Comparison of ENCODE assay signal across 9 mouse cellular contexts in genomic region chr1:192785046-192785961, GRCm38 (mm10). TPM values are rescaled to one million over a fixed set of nuclear protein-coding genes. Genes with fewer than 3 reads are reported as not detected.
DNase-seq lines count a peak whose midpoint lies in the region; ATAC-seq lines count a peak whose summit lies in the region.
"Had no signal": no experiment of that assay in that cellular context is flagged by ENCODE, and none has a peak within 500 bp of the region (broad histone marks: within the 10 kb centered on the region; RNA-seq: fewer than 3 reads in every experiment).

No protein-coding gene starts in this region.

- no peak overlapping the region for H3K4me3 ChIP-seq in heart, embryonic 12.5 days
- H3K4me3 ChIP-seq in midbrain, embryonic 13.5 days (replicated peaks) = no peak overlapping the region
- no peak overlapping the region for H3K4me3 ChIP-seq in midbrain, embryonic 10.5 days
- peak overlapping the region; percentile 8; the same call in 1 of the 2 replicates for H3K4me3 ChIP-seq in hindbrain, embryonic 16.5 days (ENCODE audit: low read length)
- no peak overlapping the region for H3K4me3 ChIP-seq in stomach, embryonic 14.5 days (ENCODE audit: low read depth, low read length)

- no peak overlapping the region for H3K9ac ChIP-seq in heart, embryonic 12.5 days
- H3K9ac ChIP-seq in midbrain, embryonic 13.5 days (replicated peaks) = no peak overlapping the region
- no peak overlapping the region; the same call in 1 of the 2 replicates for H3K9ac ChIP-seq in hindbrain, embryonic 16.5 days (ENCODE audit: low read depth, low read length)
- no peak overlapping the region for H3K9ac ChIP-seq in stomach, embryonic 14.5 days (replicated peaks; ENCODE audit: low read depth, low read length)

- peaks cover 29% of the 10 kb centered on the region for H3K4me1 ChIP-seq in heart, embryonic 12.5 days (replicated peaks)
- peaks cover 15% of the 10 kb centered on the region for H3K4me1 ChIP-seq in midbrain, embryonic 13.5 days (replicated peaks)
- peaks cover 11% of the 10 kb centered on the region for H3K4me1 ChIP-seq in midbrain, embryonic 10.5 days
- peaks cover 12% of the 10 kb centered on the region for H3K4me1 ChIP-seq in hindbrain, embryonic 16.5 days (ENCODE audit: control insufficient read depth, insufficient read depth, low read depth, low read length)
- peaks cover 20% of the 10 kb centered on the region; the same call in 1 of the 2 replicates for H3K4me1 ChIP-seq in stomach, embryonic 14.5 days (ENCODE audit: control insufficient read depth, insufficient read depth, low read length)

- H3K4me2 ChIP-seq in heart, embryonic 12.5 days = no peak overlapping the region; the same call in 1 of the 2 replicates
- H3K4me2 ChIP-seq in midbrain, embryonic 13.5 days (replicated peaks) = peak overlapping the region; percentile 17; the same call in 1 of the 2 replicates
- H3K4me2 ChIP-seq in hindbrain, embryonic 16.5 days (ENCODE audit: low read length) = peak overlapping the region; percentile 51
- no peak overlapping the region for H3K4me2 ChIP-seq in stomach, embryonic 14.5 days (replicated peaks; ENCODE audit: low read depth, low read length)

- H3K36me3 ChIP-seq in heart, embryonic 12.5 days = no peaks in the 10 kb centered on the region
- H3K36me3 ChIP-seq in midbrain, embryonic 13.5 days = no peaks in the 10 kb centered on the region
- no peaks in the 10 kb centered on the region for H3K36me3 ChIP-seq in midbrain, embryonic 10.5 days
- H3K36me3 ChIP-seq in hindbrain, embryonic 16.5 days (ENCODE audit: control insufficient read depth, insufficient read depth, low read length) = no peaks in the 10 kb centered on the region
- H3K36me3 ChIP-seq in stomach, embryonic 14.5 days (ENCODE audit: control insufficient read depth, insufficient read depth, low read length) = no peaks in the 10 kb centered on the region

- DNase-seq in heart, adult 9 months (ENCODE audit: low spot score in 2 of 2) = no peak
- no peak for DNase-seq in midbrain, embryonic 10.5 days (ENCODE audit: low spot score)
- no peak for DNase-seq in urinary bladder, postnatal 36 days (ENCODE audit: low spot score in 2 of 2)
- DNase-seq in embryo, embryonic 10 days (ENCODE audit: low spot score) = no peak

- WGBS in heart, embryonic 12.5 days = 65% methylated on average over 17 of the region's 17 CpGs
- 48% methylated on average over 17 of the region's 17 CpGs for WGBS in midbrain, embryonic 13.5 days
- WGBS in midbrain, embryonic 10.5 days = 80% methylated on average over 17 of the region's 17 CpGs
- WGBS in hindbrain, embryonic 16.5 days = 46% methylated on average over 17 of the region's 17 CpGs
- 68% methylated on average over 17 of the region's 17 CpGs for WGBS in stomach, embryonic 14.5 days

- H3K27ac ChIP-seq in heart, embryonic 12.5 days (ENCODE audit: poor library complexity, severe bottlenecking) = peak overlapping the region; percentile 76
- H3K27ac ChIP-seq in midbrain, embryonic 13.5 days = peak overlapping the region; percentile 40
- H3K27ac ChIP-seq in midbrain, embryonic 10.5 days (replicated peaks) = no peak overlapping the region
- H3K27ac ChIP-seq in hindbrain, embryonic 16.5 days (ENCODE audit: low read depth, low read length) = no peak overlapping the region
- peak overlapping the region; percentile 57 for H3K27ac ChIP-seq in stomach, embryonic 14.5 days (ENCODE audit: low read length)

- no peaks in the 10 kb centered on the region for H3K9me3 ChIP-seq in heart, embryonic 12.5 days (replicated peaks)
- H3K9me3 ChIP-seq in midbrain, embryonic 13.5 days = no peaks in the 10 kb centered on the region
- H3K9me3 ChIP-seq in midbrain, embryonic 10.5 days (replicated peaks) = no peaks in the 10 kb centered on the region
- H3K9me3 ChIP-seq in hindbrain, embryonic 16.5 days (ENCODE audit: control insufficient read depth, low read length) = no peaks in the 10 kb centered on the region
- H3K9me3 ChIP-seq in stomach, embryonic 14.5 days (ENCODE audit: control insufficient read depth, low read depth, low read length) = no peaks in the 10 kb centered on the region

- no peaks in the 10 kb centered on the region for H3K27me3 ChIP-seq in heart, embryonic 12.5 days (replicated peaks)
- H3K27me3 ChIP-seq in midbrain, embryonic 13.5 days = no peaks in the 10 kb centered on the region
- H3K27me3 ChIP-seq in midbrain, embryonic 10.5 days (ENCODE audit: low read depth, poor library complexity, severe bottlenecking) = peaks cover 14% of the 10 kb centered on the region; the same call in 1 of the 2 replicates
- H3K27me3 ChIP-seq in hindbrain, embryonic 16.5 days (replicated peaks; ENCODE audit: control insufficient read depth, insufficient read depth, low read length) = no peaks in the 10 kb centered on the region
- no peaks in the 10 kb centered on the region for H3K27me3 ChIP-seq in stomach, embryonic 14.5 days (ENCODE audit: control insufficient read depth, insufficient read depth, low read length)
- H3K27me3 ChIP-seq: CH12.LX had no signal

- ATAC-seq in heart, embryonic 12.5 days (ENCODE audit: insufficient number of reproducible peaks, low FRiP score) = peak; percentile 65
- ATAC-seq in midbrain, embryonic 13.5 days = peak; percentile 31; the same call in 1 of the 2 replicates
- peak; percentile 41 for ATAC-seq in hindbrain, embryonic 16.5 days
- no peak for ATAC-seq in stomach, embryonic 14.5 days (ENCODE audit: insufficient number of reproducible peaks, insufficient read depth, low FRiP score, low read depth)

RNA-seq across cellular contexts. Expression of gene Hhat, which starts 14.3 kb away (rescaled TPM):
- 6.7 and 10.2 TPM in 2 replicates for polyA plus RNA-seq in heart, embryonic 12.5 days (2016; fragmentation: Nextera tagmentation; extraction: Ambion mirVana)
- polyA plus RNA-seq in midbrain, embryonic 13.5 days (2015; fragmentation: Nextera tagmentation; extraction: Ambion mirVana) = 5.5 and 5.9 TPM in 2 replicates
- 8.0 and 8.2 TPM in 2 replicates for polyA plus RNA-seq in midbrain, embryonic 10.5 days (2016; fragmentation: Nextera tagmentation; extraction: Ambion mirVana)
- polyA plus RNA-seq in hindbrain, embryonic 16.5 days (2015; fragmentation: Nextera tagmentation; extraction: Ambion mirVana) = 3.4 and 3.5 TPM in 2 replicates
- polyA plus RNA-seq in stomach, embryonic 14.5 days (2014; fragmentation: Nextera tagmentation; extraction: Ambion mirVana) = 11.1 and 14.2 TPM in 2 replicates

Comparison
In these comparisons a context has a peak if more than half of its experiments do, and no peak if none do; other contexts are left out.
1. H3K27ac ChIP-seq: peak in heart, embryonic 12.5 days (single experiment), midbrain, embryonic 13.5 days (single experiment) and stomach, embryonic 14.5 days (single experiment); none in midbrain, embryonic 10.5 days (single experiment) and hindbrain, embryonic 16.5 days (single experiment).
2. H3K4me2 ChIP-seq: peak in midbrain, embryonic 13.5 days (single experiment) and hindbrain, embryonic 16.5 days (single experiment); none in heart, embryonic 12.5 days (single experiment) and stomach, embryonic 14.5 days (single experiment).